Mouse (Mus musculus) CH12.LX (cell line): ENCODE measurements around the gene Clca2. TPM values are rescaled to one million over a fixed set of nuclear protein-coding genes. Genes with fewer than 3 reads are reported as not detected.

Experiments
- DNase-seq: peaks from one replicate; pipeline ENCODE4 v3.0.0-alpha.2; 2013; ENCODE audit errors: extremely low read depth
- H3K27ac ChIP-seq: 2 replicates; pipeline ENCODE4 v1.5.1; 2012; ENCODE audit warnings: low read depth, mild to moderate bottlenecking, control low read depth, moderate library complexity; ENCODE audit not compliant: insufficient read depth
- H3K27me3 ChIP-seq: replicated peaks from 2 replicates; pipeline ENCODE3; 2012; ENCODE audit warnings: inconsistent platforms
- H3K36me3 ChIP-seq, 2 experiments: replicated peaks in 1 of 2; 2 replicates each; pipeline versions ENCODE3 to v1.6.1; 2012; ENCODE audit warnings: inconsistent platforms in 1 of 2, low read length in 1 of 2, mild to moderate bottlenecking in 1 of 2, mixed read lengths in 1 of 2, moderate library complexity in 1 of 2; ENCODE audit not compliant: control insufficient read depth in 1 of 2, insufficient read depth in 1 of 2
- H3K4me1 ChIP-seq, 2 experiments: 2 replicates each; pipeline ENCODE4 v1.6.1; 2012; ENCODE audit warnings: inconsistent platforms in 1 of 2, moderate library complexity in 1 of 2; ENCODE audit not compliant: insufficient read depth in 2 of 2, control insufficient read depth in 1 of 2
- H3K4me2 ChIP-seq: 2 replicates; pipeline ENCODE4 v1.6.1; 2012; ENCODE audit warnings: low read depth, mild to moderate bottlenecking, control low read depth; ENCODE audit not compliant: poor library complexity, insufficient read depth, severe bottlenecking
- H3K4me3 ChIP-seq, 3 experiments: fragments of 150-350 bp in 1 of 3; sonication (generic) in 1 of 3; replicated peaks in 1 of 3; 2 replicates each; pipeline versions ENCODE3 to v1.5.1; 2011 to 2012; ENCODE audit warnings: low read depth in 2 of 3, low read length in 2 of 3, mild to moderate bottlenecking in 2 of 3, moderate library complexity in 2 of 3, control low read depth in 1 of 3, improper control_type of control experiment in 1 of 3, inconsistent platforms in 1 of 3, mixed read lengths in 1 of 3; ENCODE audit not compliant: poor library complexity in 1 of 3
- H3K79me2 ChIP-seq: replicated peaks from 2 replicates; pipeline ENCODE4 v1.6.1; 2012; ENCODE audit warnings: mild to moderate bottlenecking, moderate library complexity; ENCODE audit not compliant: control insufficient read depth, poor library complexity, insufficient read depth, severe bottlenecking; ENCODE audit errors: extremely low read depth
- H3K9ac ChIP-seq: 2 replicates; pipeline ENCODE4 v1.6.1; 2012; ENCODE audit warnings: low read depth, mild to moderate bottlenecking, control low read depth, moderate library complexity; ENCODE audit not compliant: insufficient read depth
- H3K9me3 ChIP-seq: replicated peaks from 2 replicates; pipeline ENCODE3; 2012; ENCODE audit warnings: low read length, inconsistent platforms, mixed read lengths
- CHD1 ChIP-seq: IDR thresholded peaks from 2 replicates; pipeline ENCODE4 v1.6.1; 2012; ENCODE audit warnings: low read depth, low read length, improper control_type of control experiment, inconsistent platforms
- CHD2 ChIP-seq: IDR thresholded peaks from 2 replicates; pipeline ENCODE4 v1.6.1; 2011; ENCODE audit warnings: low read length, improper control_type of control experiment
- CTCF ChIP-seq, 2 experiments: IDR thresholded peaks in 1 of 2; conservative IDR thresholded peaks in 1 of 2; 2 replicates each; pipeline ENCODE4 v1.5.1; 2011 to 2012; ENCODE audit warnings: low read depth in 2 of 2, low read length in 2 of 2, improper control_type of control experiment in 1 of 2, inconsistent platforms in 1 of 2, mild to moderate bottlenecking in 1 of 2, moderate library complexity in 1 of 2
- E2F4 ChIP-seq: IDR thresholded peaks from 2 replicates; pipeline ENCODE4 v1.6.1; 2011; ENCODE audit warnings: low read depth, low read length, improper control_type of control experiment; ENCODE audit not compliant: insufficient replicate concordance
- ETS1 ChIP-seq: conservative IDR thresholded peaks from 2 replicates; pipeline ENCODE4 v1.6.1; 2012; ENCODE audit warnings: low read depth, mild to moderate bottlenecking, inconsistent platforms, low read length, improper control_type of control experiment, moderate library complexity
- GABPA ChIP-seq: IDR thresholded peaks from 2 replicates; pipeline ENCODE4 v1.6.1; 2012; ENCODE audit warnings: low read depth, low read length, improper control_type of control experiment, inconsistent platforms; ENCODE audit not compliant: insufficient replicate concordance
- MAFK ChIP-seq: IDR thresholded peaks from 2 replicates; pipeline ENCODE4 v1.6.1; 2011; ENCODE audit warnings: low read length, improper control_type of control experiment; ENCODE audit not compliant: insufficient replicate concordance
- MAZ ChIP-seq: IDR thresholded peaks from 2 replicates; pipeline ENCODE4 v1.6.1; 2012; ENCODE audit warnings: low read depth, mild to moderate bottlenecking, inconsistent platforms, low read length, improper control_type of control experiment, moderate library complexity
- MXI1 ChIP-seq: IDR thresholded peaks from 2 replicates; pipeline ENCODE4 v1.6.1; 2011; ENCODE audit warnings: mild to moderate bottlenecking, low read depth, low read length, improper control_type of control experiment
- NRF1 ChIP-seq: IDR thresholded peaks from 2 replicates; pipeline ENCODE4 v1.6.1; 2014; ENCODE audit warnings: low read depth, mild to moderate bottlenecking, inconsistent platforms, low read length, improper control_type of control experiment, moderate library complexity
- POLR2A ChIP-seq: IDR thresholded peaks from 2 replicates; pipeline ENCODE4 v1.6.1; 2011; ENCODE audit warnings: low read depth, mild to moderate bottlenecking, improper control_type of control experiment, low read length
- POLR2AphosphoS2 ChIP-seq: IDR thresholded peaks from 2 replicates; pipeline ENCODE4 v1.6.1; 2011; ENCODE audit warnings: low read depth, low read length, improper control_type of control experiment
- RAD21 ChIP-seq: IDR thresholded peaks from 2 replicates; pipeline ENCODE4 v1.6.1; 2011; ENCODE audit warnings: low read depth, mild to moderate bottlenecking, low read length, improper control_type of control experiment, moderate library complexity
- RCOR1 ChIP-seq: conservative IDR thresholded peaks from 2 replicates; pipeline ENCODE4 v1.6.1; 2012; ENCODE audit warnings: low read depth, mild to moderate bottlenecking, inconsistent platforms, low read length, improper control_type of control experiment
- SMC3 ChIP-seq: IDR thresholded peaks from 2 replicates; pipeline ENCODE4 v1.6.1; 2011; ENCODE audit warnings: low read depth, low read length, improper control_type of control experiment
- ZC3H11A ChIP-seq: IDR thresholded peaks from 2 replicates; pipeline ENCODE4 v1.6.1; 2012; ENCODE audit warnings: low read depth, mild to moderate bottlenecking, inconsistent platforms, low read length, improper control_type of control experiment
- ZMIZ1 ChIP-seq: IDR thresholded peaks from 2 replicates; pipeline ENCODE4 v1.6.1; 2012; ENCODE audit warnings: low read depth, mild to moderate bottlenecking, inconsistent platforms, low read length, improper control_type of control experiment
- dilution Hi-C: fragments of 300-500 bp; cut with MboI; formaldehyde crosslinking; loops from 2 replicates; pipeline ENCODE4 v1.14.3; 2020; ENCODE audit warnings: low sequenced_read_pairs; ENCODE audit not compliant: extremely low pct_unique_long_range_greater_than_20kb, extremely low pct_ligation_motif_present
- in situ Hi-C: fragments of 300-500 bp; cut with MboI; formaldehyde crosslinking; loops from 3 replicates; pipeline ENCODE4 v1.14.3; 2019; ENCODE audit warnings: low sequenced_read_pairs, low pct_ligation_motif_present, low pct_unique_long_range_greater_than_20kb, mixed read lengths
- polyA plus RNA-seq: library from polyadenylated mRNA; unstranded; fragments of >175 nt; gene quantifications from 2 replicates; pipeline ENCODE4 v1.2.1, GENCODE M21; 2012; ENCODE audit warnings: low read depth; ENCODE audit not compliant: insufficient read length
- total RNA-seq, 2 experiments: library from RNA; depleted of rRNA; stranded (reverse); fragments of 300-350 nt in 1 of 2; fragments of >200 nt in 1 of 2; gene quantifications; 2 replicates each; pipeline ENCODE4 v1.2.3; 2012 to 2014

The Clca2 gene
- total and polyA plus RNA-seq, 3 experiments = 0.07 to 0.17 (median 0.13) TPM

DNA sequence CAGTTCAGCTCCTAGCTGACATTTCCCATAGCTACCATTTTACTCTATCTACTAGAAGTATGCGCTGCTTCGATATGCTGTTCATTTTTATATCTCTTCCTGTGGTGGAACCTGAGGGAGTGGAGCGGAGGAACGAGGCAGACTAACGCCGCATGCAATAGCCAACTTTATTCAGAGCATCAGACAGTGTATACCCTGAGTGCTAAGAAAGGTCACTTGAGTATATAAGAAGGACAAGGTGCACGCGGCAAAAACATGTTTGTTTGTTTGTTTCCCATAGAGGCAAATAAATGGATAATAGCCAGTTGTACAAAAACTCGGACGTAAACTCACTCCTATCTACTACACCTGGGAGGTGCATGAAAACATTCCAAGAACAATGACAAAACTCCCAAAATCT lies 18.4 kb upstream of the Clca2 start:
- Histone ChIP-seq H3K27ac (no peak overlapping the region), H3K9ac (peak overlapping the region; percentile 71), H3K79me2 (0 out of 2 replicates have a peak, but pooled peaks cover 8% of the 10 kb centered on the region), H3K4me3 (peak overlapping the region in 2 of 3 experiments; percentile 69 to 70), H3K9me3 (no peaks in the 10 kb centered on the region), H3K4me1 (peaks cover 9 to 28% of the 10 kb centered on the region in 2 experiments), H3K27me3 (no peaks in the 10 kb centered on the region), H3K36me3 (peaks cover 0 to 4% of the 10 kb centered on the region in 2 experiments), H3K4me2 (peak overlapping the region; percentile 77)
- dilution Hi-C loops (no loop called here), in situ Hi-C loops (no loop called here)
- no peak for DNase-seq
- TF ChIP-seq CHD1 = 0 out of 2 replicates have a peak, but pooled peaks have one; percentile 0
- TF ChIP-seq POLR2AphosphoS2 = no peak

DNA sequence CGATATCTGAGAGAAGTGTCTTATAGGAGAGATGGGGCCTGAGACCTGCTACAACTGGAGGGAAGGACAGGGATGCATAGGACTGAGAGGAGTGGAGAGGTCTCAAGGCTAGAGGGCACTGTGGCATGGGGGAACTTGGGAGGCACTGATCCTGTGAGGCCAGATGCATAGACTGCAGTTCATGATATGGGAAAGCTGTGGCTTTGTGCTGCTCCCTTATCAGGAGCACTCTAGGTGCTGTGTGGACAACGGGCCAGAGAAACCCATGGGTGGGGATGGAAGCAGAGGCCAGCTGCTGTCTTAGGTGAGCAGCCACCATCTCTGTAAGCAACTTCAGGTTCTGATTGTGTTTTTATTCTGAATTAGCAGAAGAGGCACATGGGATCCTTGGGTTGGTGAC lies 15.9 kb upstream of the Clca2 start:
- H3K4me3 ChIP-seq = no peak overlapping the region
- H3K9me3 ChIP-seq = no peaks in the 10 kb centered on the region
- H3K79me2 ChIP-seq = 0 out of 2 replicates have a peak, but pooled peaks cover 8% of the 10 kb centered on the region
- no peak overlapping the region for H3K9ac ChIP-seq
- H3K27me3 ChIP-seq = no peaks in the 10 kb centered on the region
- H3K27ac ChIP-seq = no peak overlapping the region
- in situ Hi-C loops = no loop called here
- dilution Hi-C loops = no loop called here
- H3K4me2 ChIP-seq = no peak overlapping the region
- DNase-seq = no peak
- peaks cover 9 to 13% of the 10 kb centered on the region in 2 experiments for H3K4me1 ChIP-seq
- TF ChIP-seq RCOR1 (no peak), SMC3 (no peak), MAFK (no peak), ZMIZ1 (no peak), MAZ (no peak), NRF1 (no peak), GABPA (no peak), CHD2 (no peak), MXI1 (no peak)
- no peaks in the 10 kb centered on the region for H3K36me3 ChIP-seq

DNA sequence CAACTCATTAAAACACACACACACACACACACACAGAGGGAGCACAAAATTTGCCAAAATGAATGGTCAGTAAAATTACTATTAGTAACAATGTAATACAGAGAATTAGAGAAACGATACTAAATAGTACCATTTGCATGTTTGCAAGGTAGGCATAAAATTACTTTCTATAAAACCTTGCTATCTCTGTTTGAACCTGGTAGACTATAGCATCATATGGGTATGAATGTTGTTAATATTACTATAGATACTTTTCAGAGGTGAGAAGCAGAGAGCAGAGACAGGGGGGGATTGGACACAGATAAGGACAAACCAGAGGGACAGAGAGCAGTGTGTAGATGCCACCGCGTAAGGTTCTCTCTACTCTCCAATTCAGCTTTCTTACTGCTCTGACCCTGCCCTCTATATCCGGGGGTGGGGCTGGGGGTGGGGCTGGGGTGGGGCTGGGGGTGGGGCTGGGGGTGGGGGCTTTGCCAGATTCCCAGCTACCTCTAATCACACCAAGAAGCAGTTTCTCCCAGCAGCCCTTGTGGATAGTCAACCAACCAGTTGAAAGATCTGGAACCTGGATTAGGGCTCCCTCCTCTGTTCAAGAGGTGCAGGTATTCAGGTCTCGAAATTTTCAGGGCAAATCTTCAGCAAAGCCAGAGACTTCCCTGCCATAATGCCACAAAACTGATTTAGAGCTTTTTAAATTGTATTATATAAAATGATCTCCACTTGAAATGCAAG lies 6.7 kb upstream of the Clca2 start:
- H3K9ac ChIP-seq = no peak overlapping the region; the same call in 1 of the 2 replicates
- DNase-seq = peak; percentile 68
- no peaks in the 10 kb centered on the region for H3K36me3 ChIP-seq
- no peaks in the 10 kb centered on the region for H3K79me2 ChIP-seq
- H3K27me3 ChIP-seq = no peaks in the 10 kb centered on the region
- dilution Hi-C loops = no loop called here
- peaks cover 15 to 34% of the 10 kb centered on the region in 2 experiments for H3K4me1 ChIP-seq
- no peak overlapping the region for H3K4me3 ChIP-seq
- TF ChIP-seq POLR2A (peak; percentile 35; the same call in 1 of the 2 replicates), SMC3 (peak; percentile 65), CHD2 (no peak), CTCF (conservative IDR thresholded peaks at IDR 0.05 in 1 of 2, IDR thresholded peaks at IDR 0.05 in 1 of 2; ENCODE audit: low read depth in 2 of 2, low read length in 2 of 2) (peak in 1 of 2 experiments; percentile 72; a peak in 2 of 4 replicates), ETS1 (0 out of 2 replicates have a peak, but pooled peaks have one; percentile 2), ZC3H11A (no peak), MAFK (peak; percentile 68; the same call in 1 of the 2 replicates), E2F4 (no peak), CHD1 (no peak), RAD21 (peak; percentile 74)
- H3K4me2 ChIP-seq = peak overlapping the region; percentile 48
- in situ Hi-C loops = no loop called here
- H3K9me3 ChIP-seq = peaks cover 8% of the 10 kb centered on the region
- no peak overlapping the region for H3K27ac ChIP-seq
